Mouse (Mus musculus): ENCODE measurements around the gene Dcxr. TPM values are rescaled to one million over a fixed set of nuclear protein-coding genes. Genes with fewer than 3 reads are reported as not detected.

Gene Dcxr
- polyA plus RNA-seq, 1 experiment = 15.4 TPM

- H3K36me3 ChIP-seq (ENCODE audit: control insufficient read depth, insufficient read depth) = peaks cover 63% of the 10 kb centered on the region
- H3ac ChIP-seq (ENCODE audit: control insufficient read depth, insufficient read length, low read depth) = no peak overlapping the region
- peaks cover 22% of the 10 kb centered on the region for H3K79me2 ChIP-seq (ENCODE audit: control insufficient read depth, insufficient read depth)
- no peaks in the 10 kb centered on the region for H3K27me3 ChIP-seq (ENCODE audit: control insufficient read depth, insufficient read depth, insufficient read length)
- no peak overlapping the region for H3K4me3 ChIP-seq (ENCODE audit: insufficient read depth, poor library complexity, severe bottlenecking)
- H3K79me3 ChIP-seq (ENCODE audit: low read depth) = peaks cover 10% of the 10 kb centered on the region
- no peak for TF ChIP-seq USF1 (IDR thresholded peaks at IDR 0.05; ENCODE audit: low read depth)
- no peak for TF ChIP-seq MAX (IDR thresholded peaks at IDR 0.05)
- no peak for TF ChIP-seq FOSL1 (IDR thresholded peaks at IDR 0.05; ENCODE audit: insufficient read depth, low read length, poor library complexity, severe bottlenecking)
- no peak for TF ChIP-seq MYOD1 (IDR thresholded peaks at IDR 0.05; ENCODE audit: control insufficient read depth, insufficient read length, low read depth)
- TF ChIP-seq CEBPB (IDR thresholded peaks at IDR 0.05; ENCODE audit: low read depth) = no peak
- no peak for TF ChIP-seq MYOG (IDR thresholded peaks at IDR 0.05; ENCODE audit: control insufficient read depth, extremely low read depth, insufficient read length)
- TF ChIP-seq CTCF (IDR thresholded peaks at IDR 0.05; ENCODE audit: control insufficient read depth, insufficient read depth, insufficient read length) = no peak
Observed at GRCm38 (mm10) chr11:120686650-120687272, 40.3 kb downstream of the Dcxr start.

- Histone ChIP-seq H3K27me3 (ENCODE audit: control insufficient read depth, insufficient read depth, insufficient read length) (no peaks in the 10 kb centered on the region), H3ac (ENCODE audit: control insufficient read depth, insufficient read length, low read depth) (no peak overlapping the region), H3K4me3 (ENCODE audit: insufficient read depth, poor library complexity, severe bottlenecking) (no peak overlapping the region), H3K36me3 (ENCODE audit: control insufficient read depth, insufficient read depth) (peaks cover 61% of the 10 kb centered on the region), H3K79me2 (ENCODE audit: control insufficient read depth, insufficient read depth) (peaks cover 16% of the 10 kb centered on the region), H3K79me3 (ENCODE audit: low read depth) (peaks cover 7% of the 10 kb centered on the region)
- TF ChIP-seq MYOD1 (IDR thresholded peaks at IDR 0.05; ENCODE audit: control insufficient read depth, insufficient read length, low read depth) = no peak
- TF ChIP-seq MYOG (IDR thresholded peaks at IDR 0.05; ENCODE audit: control insufficient read depth, extremely low read depth, insufficient read length) = no peak
- TF ChIP-seq USF1 (IDR thresholded peaks at IDR 0.05; ENCODE audit: low read depth) = no peak
- no peak for TF ChIP-seq FOSL1 (IDR thresholded peaks at IDR 0.05; ENCODE audit: insufficient read depth, low read length, poor library complexity, severe bottlenecking)
- no peak for TF ChIP-seq MAX (IDR thresholded peaks at IDR 0.05)
- TF ChIP-seq CTCF (IDR thresholded peaks at IDR 0.05; ENCODE audit: control insufficient read depth, insufficient read depth, insufficient read length) = no peak
- TF ChIP-seq CEBPB (IDR thresholded peaks at IDR 0.05; ENCODE audit: low read depth) = no peak
Observed at GRCm38 (mm10) chr11:120684660-120685059, 42.4 kb downstream of the Dcxr start.

- no peak overlapping the region for H3K4me3 ChIP-seq (ENCODE audit: insufficient read depth, poor library complexity, severe bottlenecking)
- TF ChIP-seq USF1 (IDR thresholded peaks at IDR 0.05; ENCODE audit: low read depth) (no peak), CEBPB (IDR thresholded peaks at IDR 0.05; ENCODE audit: low read depth) (no peak), MYOG (IDR thresholded peaks at IDR 0.05; ENCODE audit: control insufficient read depth, extremely low read depth, insufficient read length) (no peak), MYOD1 (IDR thresholded peaks at IDR 0.05; ENCODE audit: control insufficient read depth, insufficient read length, low read depth) (no peak), FOSL1 (IDR thresholded peaks at IDR 0.05; ENCODE audit: insufficient read depth, low read length, poor library complexity, severe bottlenecking) (no peak), CTCF (IDR thresholded peaks at IDR 0.05; ENCODE audit: control insufficient read depth, insufficient read depth, insufficient read length) (no peak), MAX (IDR thresholded peaks at IDR 0.05) (no peak)
- H3ac ChIP-seq (ENCODE audit: control insufficient read depth, insufficient read length, low read depth) = no peak overlapping the region
- peaks cover 7% of the 10 kb centered on the region for H3K79me3 ChIP-seq (ENCODE audit: low read depth)
- no peaks in the 10 kb centered on the region for H3K27me3 ChIP-seq (ENCODE audit: control insufficient read depth, insufficient read depth, insufficient read length)
- peaks cover 16% of the 10 kb centered on the region for H3K79me2 ChIP-seq (ENCODE audit: control insufficient read depth, insufficient read depth)
- H3K36me3 ChIP-seq (ENCODE audit: control insufficient read depth, insufficient read depth) = peaks cover 61% of the 10 kb centered on the region
Observed at GRCm38 (mm10) chr11:120684086-120684485, 43.0 kb downstream of the Dcxr start.

- TF ChIP-seq MYOD1 (IDR thresholded peaks at IDR 0.05; ENCODE audit: control insufficient read depth, insufficient read length, low read depth) (no peak), MAX (IDR thresholded peaks at IDR 0.05) (peak; percentile 21)
- Histone ChIP-seq H3K27me3 (ENCODE audit: control insufficient read depth, insufficient read depth, insufficient read length) (no peaks in the 10 kb centered on the region), H3K36me3 (ENCODE audit: control insufficient read depth, insufficient read depth) (peaks cover 61% of the 10 kb centered on the region), H3ac (ENCODE audit: control insufficient read depth, insufficient read length, low read depth) (no peak overlapping the region), H3K79me3 (ENCODE audit: low read depth) (peaks cover 7% of the 10 kb centered on the region), H3K4me3 (ENCODE audit: insufficient read depth, poor library complexity, severe bottlenecking) (no peak overlapping the region), H3K79me2 (ENCODE audit: control insufficient read depth, insufficient read depth) (peaks cover 16% of the 10 kb centered on the region)
Observed at GRCm38 (mm10) chr11:120683536-120683935, 43.5 kb downstream of the Dcxr start.

- H3ac ChIP-seq (ENCODE audit: control insufficient read depth, insufficient read length, low read depth) = no peak overlapping the region
- peaks cover 16% of the 10 kb centered on the region for H3K79me2 ChIP-seq (ENCODE audit: control insufficient read depth, insufficient read depth)
- H3K4me3 ChIP-seq (ENCODE audit: insufficient read depth, poor library complexity, severe bottlenecking) = no peak overlapping the region
- peaks cover 63% of the 10 kb centered on the region for H3K36me3 ChIP-seq (ENCODE audit: control insufficient read depth, insufficient read depth)
- H3K27me3 ChIP-seq (ENCODE audit: control insufficient read depth, insufficient read depth, insufficient read length) = no peaks in the 10 kb centered on the region
- no peak for TF ChIP-seq CTCF (IDR thresholded peaks at IDR 0.05; ENCODE audit: control insufficient read depth, insufficient read depth, insufficient read length)
- peak; percentile 44 for TF ChIP-seq FOSL1 (IDR thresholded peaks at IDR 0.05; ENCODE audit: insufficient read depth, low read length, poor library complexity, severe bottlenecking)
- TF ChIP-seq USF1 (IDR thresholded peaks at IDR 0.05; ENCODE audit: low read depth) = peak; percentile 28
- TF ChIP-seq CEBPB (IDR thresholded peaks at IDR 0.05; ENCODE audit: low read depth) = peak; percentile 69
- TF ChIP-seq MAX (IDR thresholded peaks at IDR 0.05) = peak; percentile 86
- TF ChIP-seq MYOG (IDR thresholded peaks at IDR 0.05; ENCODE audit: control insufficient read depth, extremely low read depth, insufficient read length) = no peak
- no peak for TF ChIP-seq MYOD1 (IDR thresholded peaks at IDR 0.05; ENCODE audit: control insufficient read depth, insufficient read length, low read depth)
- H3K79me3 ChIP-seq (ENCODE audit: low read depth) = peaks cover 7% of the 10 kb centered on the region
Observed at GRCm38 (mm10) chr11:120682683-120683082, 44.4 kb downstream of the Dcxr start.

- H3K79me3 ChIP-seq (ENCODE audit: low read depth) = peaks cover 5% of the 10 kb centered on the region
- H3K4me3 ChIP-seq (ENCODE audit: insufficient read depth, poor library complexity, severe bottlenecking) = no peak overlapping the region
- H3ac ChIP-seq (ENCODE audit: control insufficient read depth, insufficient read length, low read depth) = no peak overlapping the region
- peaks cover 51% of the 10 kb centered on the region for H3K36me3 ChIP-seq (ENCODE audit: control insufficient read depth, insufficient read depth)
- H3K79me2 ChIP-seq (ENCODE audit: control insufficient read depth, insufficient read depth) = peaks cover 38% of the 10 kb centered on the region
- no peaks in the 10 kb centered on the region for H3K27me3 ChIP-seq (ENCODE audit: control insufficient read depth, insufficient read depth, insufficient read length)
- TF ChIP-seq FOSL1 (IDR thresholded peaks at IDR 0.05; ENCODE audit: insufficient read depth, low read length, poor library complexity, severe bottlenecking) (no peak), MYOD1 (IDR thresholded peaks at IDR 0.05; ENCODE audit: control insufficient read depth, insufficient read length, low read depth) (no peak)
Observed at GRCm38 (mm10) chr11:120679909-120680308, 47.2 kb downstream of the Dcxr start.

Data from C2C12 (cell line).